Mouse (Mus musculus): ENCODE results near the gene Gm20683. TPM values are rescaled to one million over a fixed set of nuclear protein-coding genes. Genes with fewer than 3 reads are reported as not detected.

The Gm20683 gene
- total RNA-seq, 2 experiments from 2014 or later = 9.3 to 13.1 TPM

DNA sequence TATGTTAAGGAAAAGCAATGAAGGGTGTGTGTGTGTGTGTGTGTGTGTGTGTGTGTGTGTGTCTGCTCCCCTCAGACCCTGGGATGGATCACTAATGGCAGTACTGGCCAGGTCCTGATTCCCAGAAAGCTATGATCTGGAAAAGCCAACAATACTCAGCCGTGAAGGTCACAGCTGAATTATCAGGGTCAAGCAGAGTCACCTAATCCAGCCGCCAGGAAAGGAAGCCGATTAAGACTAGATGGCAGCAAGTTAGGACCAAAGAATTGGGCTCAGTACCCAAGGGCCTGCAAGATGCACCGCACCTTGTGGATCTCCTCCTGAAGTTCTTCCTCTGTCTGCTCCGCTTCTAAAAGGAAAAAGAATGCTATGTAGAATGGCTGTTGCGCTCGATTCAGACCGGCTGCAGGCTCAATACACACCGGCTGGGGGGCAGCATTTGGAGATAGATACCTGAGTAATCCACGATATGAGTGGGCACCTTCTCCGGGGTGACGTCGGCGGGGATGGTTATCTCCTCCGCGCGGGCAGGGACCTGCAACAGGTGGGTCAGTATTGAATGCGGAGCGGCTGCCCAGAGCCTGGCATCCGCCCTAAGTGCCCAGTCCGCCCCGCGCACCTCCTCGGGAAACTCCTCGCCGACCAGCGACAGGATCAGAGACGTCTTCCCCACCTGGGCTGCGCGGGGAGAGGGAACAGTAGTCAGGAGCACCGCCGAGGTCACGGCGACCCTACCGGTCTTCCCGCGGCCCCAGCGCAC, 2.3 kb upstream of the Gm20683 start:
- DNase-seq (ENCODE audit: low spot score in 2 of 2) = no peak

DNA sequence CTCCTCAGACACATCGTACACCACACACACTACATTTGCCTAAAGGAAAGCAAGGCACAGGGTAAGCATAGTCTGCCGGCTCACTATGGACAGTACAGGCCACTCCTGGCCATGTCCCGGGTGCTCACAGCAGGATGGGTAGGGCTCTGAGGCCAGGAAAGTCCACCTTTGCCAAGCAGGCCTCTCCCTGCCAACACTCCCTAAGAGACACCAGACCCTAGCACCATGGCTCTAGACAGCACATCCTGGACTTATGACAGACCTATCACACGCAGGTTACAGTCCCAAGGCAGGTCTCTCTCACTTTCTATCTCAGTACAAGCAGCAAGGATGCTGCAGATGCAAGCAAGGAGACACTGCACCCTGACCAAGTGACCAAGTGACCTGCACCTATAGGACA, 1.6 kb upstream of the Gm20683 start:
- DNase-seq (ENCODE audit: low spot score in 2 of 2) = no peak

DNA sequence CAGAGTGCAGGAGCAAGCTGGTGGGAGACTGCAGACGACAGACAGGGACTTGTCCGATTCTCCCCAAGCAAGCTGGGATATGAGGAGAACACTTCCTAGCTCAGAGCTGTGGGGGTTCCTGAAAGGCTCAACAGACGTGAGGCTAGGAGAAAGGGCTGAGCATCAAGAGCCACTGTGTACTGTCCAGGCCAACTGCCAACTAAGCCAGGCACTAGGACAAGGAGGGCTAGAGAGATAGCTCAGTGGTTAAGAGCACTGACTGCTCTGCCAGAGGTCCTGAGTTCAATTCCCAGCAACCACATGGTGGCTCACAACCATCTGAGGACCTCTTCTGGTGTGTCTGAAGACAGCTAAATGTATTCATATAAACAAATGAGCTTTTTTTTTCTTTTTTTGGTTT, 946 bp upstream of the Gm20683 start:
- DNase-seq (ENCODE audit: low spot score in 2 of 2) = no peak

DNA sequence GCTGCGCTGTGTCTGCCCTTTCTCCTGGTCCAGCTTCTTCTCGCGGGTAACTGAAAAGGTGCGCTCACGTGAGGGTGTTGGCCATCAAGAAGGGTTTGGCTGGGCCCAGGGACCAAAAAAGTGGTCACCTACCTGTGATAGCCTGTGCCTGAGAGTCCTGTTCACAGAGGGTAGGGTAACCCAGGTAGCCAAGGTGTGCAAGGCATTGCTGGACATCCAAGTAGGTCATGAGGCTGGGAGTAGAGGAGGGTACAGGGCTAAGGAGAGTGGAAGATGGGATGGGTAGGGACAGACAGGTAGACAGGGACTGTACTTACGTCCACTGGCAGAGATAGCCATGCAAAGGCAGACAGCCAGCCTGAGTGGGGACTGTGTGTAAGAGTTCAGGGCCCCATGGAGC, 1.0 kb downstream of the Gm20683 start:
- no peak for DNase-seq (ENCODE audit: low spot score in 2 of 2)

DNA sequence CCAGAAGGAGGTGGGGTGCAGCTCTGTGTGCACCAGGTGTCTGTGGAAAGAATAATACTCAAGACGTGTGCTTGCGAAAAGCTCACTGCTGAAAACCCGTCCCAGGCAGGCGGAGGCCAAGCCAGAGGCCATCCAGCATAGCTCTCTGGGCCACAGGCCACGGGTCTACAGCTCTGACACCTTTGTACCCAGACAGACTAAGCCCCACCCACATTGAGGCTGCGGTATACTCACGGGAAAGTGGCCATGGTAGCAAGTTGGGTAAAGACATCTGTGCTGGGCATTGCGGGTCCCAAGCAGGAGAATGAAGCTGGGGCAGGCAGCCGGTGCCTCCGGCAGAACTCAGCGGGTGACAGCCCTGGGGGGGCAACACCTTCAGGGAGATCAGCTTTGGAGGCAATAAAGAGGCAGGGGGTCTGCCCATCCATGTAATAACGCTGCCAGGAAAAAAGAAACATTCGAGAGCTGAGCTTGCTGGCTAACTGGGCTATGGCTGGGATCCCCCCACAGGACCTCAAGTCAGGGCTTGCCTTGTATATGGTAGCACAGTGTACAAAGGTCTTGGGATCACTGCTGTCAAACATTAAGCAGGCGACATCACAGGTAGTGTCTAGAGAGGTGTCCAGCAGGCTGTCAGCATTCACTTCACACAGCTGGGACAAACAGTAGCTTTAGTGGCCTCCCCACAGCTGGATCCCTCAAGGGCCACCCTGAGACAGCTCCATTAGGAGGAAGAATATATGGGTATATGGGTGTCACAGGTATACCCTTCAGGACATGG, 1.9 kb downstream of the Gm20683 start:
- DNase-seq (ENCODE audit: low spot score in 2 of 2) = no peak

DNA sequence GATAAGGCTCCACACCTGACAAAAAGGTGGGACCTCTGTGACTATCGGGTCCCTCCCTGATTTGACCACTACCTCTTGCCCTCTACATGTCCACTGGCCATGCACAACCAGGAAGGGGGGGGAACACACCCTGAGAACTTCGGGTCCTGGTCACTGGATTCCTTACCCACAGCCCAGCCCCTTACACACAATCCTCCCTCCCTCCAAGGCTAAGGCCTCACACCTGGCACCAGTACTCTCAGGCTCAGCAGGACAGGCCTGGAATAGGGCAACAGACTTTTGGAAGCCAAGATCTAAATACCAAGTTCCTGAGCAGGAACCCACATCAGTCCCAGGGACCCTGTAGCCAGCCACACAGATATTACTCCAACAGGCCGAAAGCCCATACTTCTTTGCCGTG, 2.7 kb downstream of the Gm20683 start:
- DNase-seq (ENCODE audit: low spot score in 2 of 2) = no peak

DNA sequence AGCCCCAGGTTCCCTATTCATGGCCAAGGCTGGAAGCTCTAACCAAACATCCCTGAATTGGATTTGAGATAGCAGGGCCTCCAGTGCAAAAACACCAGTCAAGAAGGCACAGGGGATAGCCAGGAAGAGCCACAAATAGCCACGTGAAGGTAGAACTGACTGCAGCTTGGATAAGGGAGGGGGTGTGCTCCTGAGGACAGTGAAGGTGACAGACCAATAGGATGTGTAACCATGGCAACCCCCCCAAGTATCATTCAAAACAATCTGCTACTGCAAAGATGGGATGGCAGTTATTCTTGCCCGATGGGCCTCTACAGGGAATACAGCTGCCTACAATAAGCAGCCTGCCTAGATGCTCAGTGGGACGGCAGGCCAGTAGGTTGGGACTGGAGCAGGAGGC, 4.0 kb downstream of the Gm20683 start:
- no peak for DNase-seq (ENCODE audit: low spot score in 2 of 2)

DNA sequence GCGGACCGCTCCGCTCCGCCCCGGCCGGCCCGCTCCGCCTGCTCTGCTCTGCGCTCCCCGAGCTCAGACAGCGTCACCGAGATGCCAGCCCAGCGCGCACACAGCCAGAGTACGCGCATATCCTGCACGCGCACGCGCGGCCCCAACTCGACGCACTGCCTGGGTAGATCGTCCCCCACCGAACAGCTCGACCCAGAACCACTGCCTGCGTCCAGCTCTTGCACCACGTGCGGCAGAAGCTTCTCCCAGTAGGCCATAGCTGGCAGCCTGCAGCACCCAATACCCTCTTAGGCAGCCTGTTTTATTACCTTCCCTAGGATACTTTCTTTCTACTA, 4.5 kb downstream of the Gm20683 start, which contains the start of gene Rhbdl1:
Gene Rhbdl1 (minus strand): TSS at position 220 of the 335 bp plus-strand sequence.
- peak; percentile 68 to 77 for DNase-seq (ENCODE audit: low spot score in 2 of 2)

DNA sequence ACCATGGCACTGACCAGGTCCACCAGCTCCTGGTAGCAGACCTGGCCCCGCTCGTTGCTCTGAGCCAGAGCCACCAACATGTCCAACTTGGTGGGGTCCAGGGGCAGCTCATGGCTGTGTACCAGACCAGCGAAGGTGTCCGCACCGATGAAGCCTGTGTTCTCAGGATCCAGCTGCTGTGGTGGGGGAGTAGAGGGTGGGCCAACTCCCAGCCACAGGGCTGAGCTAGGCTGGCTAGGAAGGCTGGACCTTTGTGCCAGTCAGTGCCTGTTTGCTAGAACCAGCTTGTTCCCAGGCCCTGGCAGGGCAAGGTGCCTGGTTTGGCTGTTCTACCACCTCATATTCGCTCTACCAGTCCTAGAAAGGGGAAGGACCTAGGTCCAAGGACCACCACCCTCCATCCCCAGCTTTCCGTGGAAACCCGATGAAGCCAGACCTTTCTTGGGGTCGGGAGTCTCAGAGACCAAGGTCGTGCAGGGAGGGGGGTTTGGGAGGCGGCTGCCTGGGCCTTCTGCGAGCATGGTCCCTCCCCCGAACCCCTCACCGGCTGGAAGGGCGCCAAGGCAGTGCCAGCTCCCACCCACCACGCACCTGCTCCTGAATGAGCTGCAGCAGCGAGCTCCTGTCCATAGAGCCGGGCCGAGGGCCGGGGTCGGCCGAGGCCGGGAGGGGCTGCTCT, 5.0 kb downstream of the Gm20683 start:
- no peak for DNase-seq (ENCODE audit: low spot score in 2 of 2)

DNA sequence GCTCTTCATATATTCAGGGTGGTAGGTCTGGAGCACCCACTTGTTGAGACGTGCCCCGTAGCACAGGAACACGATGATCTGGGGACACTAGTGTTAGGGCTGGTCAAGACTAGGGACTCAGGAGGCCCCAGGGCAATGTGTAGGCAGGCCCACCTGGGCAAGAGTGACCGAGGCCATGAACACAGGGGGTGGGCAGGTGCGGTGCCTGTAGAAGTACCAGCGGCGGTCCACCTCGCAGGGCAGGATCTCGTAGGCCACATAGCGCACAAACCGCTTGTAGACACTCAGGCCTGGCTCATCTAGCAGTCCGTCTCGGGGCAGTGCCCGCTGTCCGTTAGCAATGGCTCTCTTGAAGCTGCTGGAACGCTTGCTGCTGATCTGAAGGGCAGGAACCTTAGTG, 5.7 kb downstream of the Gm20683 start:
- DNase-seq (ENCODE audit: low spot score in 2 of 2) = no peak

DNA sequence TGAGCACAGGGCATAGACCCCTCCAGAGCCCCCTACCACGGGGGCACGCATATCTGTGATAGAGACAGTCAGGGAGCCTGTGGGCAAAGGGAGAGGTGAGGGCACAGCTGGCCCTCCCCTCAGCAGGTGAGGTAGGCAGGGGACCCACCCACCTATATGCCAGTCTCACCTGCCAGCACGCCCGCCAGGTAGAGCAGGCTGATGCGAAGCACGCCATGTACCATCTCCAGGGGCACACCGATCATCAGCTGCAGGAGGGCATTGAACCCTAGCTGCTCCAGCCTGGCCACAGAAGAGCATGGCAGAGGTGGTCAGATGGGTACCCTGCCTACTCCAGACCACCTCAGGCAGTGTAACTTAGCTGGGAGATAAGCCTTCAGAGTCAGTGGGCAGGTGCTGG, 6.3 kb downstream of the Gm20683 start:
- DNase-seq (ENCODE audit: low spot score in 2 of 2) = no peak

DNA sequence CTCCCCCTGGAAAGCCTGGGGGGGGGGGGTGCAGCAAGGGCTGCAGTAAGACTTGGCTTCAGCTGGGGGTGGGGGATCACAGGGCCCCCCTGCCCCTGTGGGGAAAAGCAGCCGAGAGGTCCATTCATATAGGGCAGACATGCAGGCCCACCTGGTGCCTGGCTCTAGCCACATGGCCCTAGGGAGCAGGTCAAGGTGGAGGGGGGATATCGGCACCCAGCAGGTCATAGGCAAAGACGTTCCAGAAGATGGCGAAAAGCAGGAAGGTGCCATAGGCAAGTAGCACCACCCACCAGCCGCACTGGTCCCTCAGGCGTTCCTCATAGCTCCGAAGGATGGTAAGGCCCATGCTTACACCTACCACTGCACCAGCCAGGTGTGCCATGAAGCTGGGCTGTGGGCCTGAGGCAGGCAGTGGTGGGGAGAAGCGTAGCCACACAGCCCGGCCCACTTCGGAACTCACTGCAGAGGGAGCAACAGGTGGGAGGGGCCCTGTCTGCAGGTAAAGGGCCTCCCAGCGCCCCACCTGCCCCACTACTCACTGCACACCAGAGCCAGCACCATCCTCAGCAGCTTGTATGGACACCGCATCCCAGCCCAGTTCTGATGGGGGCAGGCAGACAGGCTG, 6.9 kb downstream of the Gm20683 start:
- no peak for DNase-seq (ENCODE audit: low spot score in 2 of 2)

DNA sequence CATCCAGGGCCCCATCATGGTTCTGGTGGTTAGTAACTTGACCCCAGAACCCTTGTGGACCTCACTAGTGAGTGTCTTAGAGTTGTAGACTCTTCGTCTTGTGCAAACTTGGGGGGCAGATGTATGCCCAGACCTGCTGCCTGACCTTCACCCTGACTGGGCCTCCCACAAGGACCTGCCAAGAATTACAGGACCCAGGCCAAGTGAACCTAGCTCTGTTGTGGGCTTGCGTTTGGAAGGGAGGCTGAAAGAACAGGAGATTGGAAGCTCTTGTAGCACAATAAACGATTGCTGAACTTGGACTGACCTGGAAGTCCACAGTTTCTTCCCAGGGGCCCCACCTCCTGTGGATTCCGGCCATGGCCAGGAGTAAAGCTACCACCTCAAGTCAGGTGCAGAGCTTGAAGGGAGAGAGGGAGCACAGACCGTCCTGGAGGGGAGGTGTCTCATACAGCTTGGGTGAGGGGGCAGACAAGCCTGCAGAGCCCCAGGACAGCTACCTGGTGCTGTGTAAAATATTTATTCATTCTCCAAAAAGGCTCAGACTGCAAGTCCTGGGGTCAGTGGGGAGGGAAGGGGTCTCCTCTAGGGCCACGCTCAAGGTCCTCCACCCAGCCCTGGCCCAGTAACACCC, 7.5 kb downstream of the Gm20683 start:
- DNase-seq (ENCODE audit: low spot score in 2 of 2) = no peak

DNA sequence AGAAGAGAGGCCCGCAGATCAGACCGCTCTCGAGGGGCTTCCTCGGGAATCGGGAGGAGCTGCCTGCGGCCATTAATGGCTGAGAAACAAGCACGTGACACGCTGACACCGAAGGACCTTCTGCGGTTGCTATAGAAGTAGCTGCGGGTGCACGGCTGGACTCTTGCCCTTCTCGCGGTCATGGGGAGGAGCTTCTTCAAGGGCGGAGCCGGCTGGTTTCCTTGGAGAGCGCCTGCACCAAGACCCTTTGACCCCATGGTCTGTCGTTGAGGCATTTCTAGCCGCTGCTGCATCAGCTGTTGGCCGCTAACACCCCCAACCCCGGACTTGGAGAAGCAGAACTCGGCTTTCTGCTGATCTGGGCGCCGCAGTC, 8.3 kb downstream of the Gm20683 start, which contains the start of gene Stub1:
Gene Stub1 (minus strand): TSS at position 114 of the 373 bp plus-strand sequence.
- DNase-seq (ENCODE audit: low spot score in 2 of 2) = peak; percentile 85 to 88

DNA sequence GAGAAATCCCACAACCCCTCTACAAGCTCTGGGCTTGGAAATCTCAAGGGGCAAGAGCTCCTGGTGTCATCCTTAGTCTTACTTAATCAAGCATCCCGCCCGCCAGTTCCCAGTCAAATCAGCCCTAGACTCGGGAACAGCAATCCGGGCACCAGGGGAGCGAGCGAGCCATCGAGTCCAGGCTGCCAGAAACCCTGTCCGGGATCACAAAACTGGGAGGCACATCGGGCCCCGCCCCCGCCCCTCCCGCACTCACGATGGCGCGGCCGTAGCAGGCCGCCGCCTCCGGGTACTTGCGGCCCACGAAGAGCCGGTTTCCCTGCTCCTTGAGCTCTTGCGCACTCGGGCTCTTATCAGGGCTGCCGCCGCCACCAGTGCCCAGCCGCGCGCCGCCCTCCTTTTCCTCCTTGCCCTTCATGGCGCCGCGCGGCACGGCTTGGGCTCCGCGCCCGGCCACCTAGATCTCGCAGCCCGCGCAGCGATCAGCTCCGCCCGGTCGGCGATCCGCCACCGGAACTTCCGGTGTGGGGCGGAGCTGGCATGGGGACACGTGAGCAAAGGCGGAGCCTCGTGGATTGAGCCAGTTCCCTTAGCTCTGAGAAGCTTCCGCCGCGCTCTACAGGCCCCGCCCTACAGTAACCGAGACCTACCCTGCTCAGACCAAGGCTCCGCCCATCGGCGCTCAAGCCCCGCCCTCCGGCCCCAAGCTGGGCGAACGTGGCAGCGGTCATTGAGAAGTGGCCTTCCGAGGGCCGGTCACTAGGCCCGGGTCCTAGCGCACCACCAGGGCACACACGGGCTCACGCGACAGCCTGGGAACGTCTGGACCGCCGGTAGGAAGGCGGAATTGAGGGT, 8.9 kb downstream of the Gm20683 start:
- peak; percentile 99 for DNase-seq (ENCODE audit: low spot score in 2 of 2)

DNA sequence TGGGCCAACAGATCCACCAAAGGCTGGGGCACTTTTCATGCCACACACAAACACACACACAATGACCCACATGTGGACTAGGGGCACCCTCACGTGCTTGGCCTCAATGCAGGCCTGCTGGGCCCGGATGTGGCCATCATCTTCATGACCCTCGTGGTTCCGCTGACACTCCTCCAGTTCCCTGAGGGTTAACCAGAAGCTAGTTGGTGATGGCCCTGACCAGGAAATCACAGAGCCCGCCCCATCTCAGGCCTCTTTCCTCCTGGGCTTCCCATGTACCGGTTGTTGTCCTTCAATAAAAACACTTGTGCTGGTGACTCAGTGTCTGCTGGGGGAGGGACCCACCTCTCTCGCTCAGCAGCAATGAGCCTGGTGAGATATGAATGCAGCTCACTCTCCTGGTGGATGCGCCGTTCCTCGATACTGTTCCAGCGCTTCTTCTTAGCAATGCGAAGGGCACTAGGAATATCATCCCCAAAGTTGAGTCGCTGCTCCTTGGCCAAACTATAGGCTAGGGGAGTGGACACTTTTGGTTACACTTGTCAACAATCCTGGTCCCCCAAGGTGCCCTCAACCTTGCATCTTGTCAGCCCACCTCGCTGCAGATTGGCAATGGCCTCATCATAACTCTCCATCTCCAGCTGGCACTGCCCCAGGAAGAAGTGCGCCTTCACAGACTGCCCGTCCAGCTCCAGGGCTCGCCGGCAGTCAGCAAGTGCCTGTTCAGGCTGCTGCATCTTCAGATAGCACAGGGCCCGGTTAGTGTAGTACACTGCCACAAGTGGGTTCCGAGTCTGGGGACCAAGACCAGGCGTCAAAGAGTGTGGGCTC, 9.9 kb downstream of the Gm20683 start:
- no peak for DNase-seq (ENCODE audit: low spot score in 2 of 2)

DNA sequence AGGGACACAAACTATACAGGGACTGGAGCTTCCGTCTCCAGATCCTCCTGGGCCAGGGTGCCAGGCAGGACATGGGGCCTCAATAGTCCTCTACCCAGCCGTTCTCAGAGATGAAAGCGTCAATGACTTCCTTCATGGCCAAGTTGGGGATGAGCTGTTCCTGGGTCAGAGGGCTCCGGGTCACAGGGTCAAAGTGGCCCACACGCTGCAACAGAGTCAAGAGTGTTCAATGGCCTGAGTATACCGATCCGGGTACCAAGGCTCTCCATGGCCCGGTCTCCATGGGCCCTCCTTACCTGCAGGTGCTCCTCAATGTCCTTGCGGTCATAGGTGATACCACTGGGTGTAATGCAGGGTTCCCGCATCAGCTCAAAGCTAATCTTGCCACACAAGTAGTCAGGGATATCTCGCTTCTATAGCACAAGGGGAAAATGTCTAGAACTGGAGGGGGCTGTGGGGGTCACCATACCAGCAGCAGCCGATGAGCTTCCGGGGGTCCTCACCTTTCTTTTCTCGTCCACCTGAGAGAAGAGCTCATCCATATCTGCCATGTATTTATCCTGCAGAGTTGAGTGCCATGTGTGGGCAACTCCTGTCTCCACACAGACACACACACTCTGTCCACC, 10.6 kb downstream of the Gm20683 start:
- no peak for DNase-seq (ENCODE audit: low spot score in 2 of 2)

DNA sequence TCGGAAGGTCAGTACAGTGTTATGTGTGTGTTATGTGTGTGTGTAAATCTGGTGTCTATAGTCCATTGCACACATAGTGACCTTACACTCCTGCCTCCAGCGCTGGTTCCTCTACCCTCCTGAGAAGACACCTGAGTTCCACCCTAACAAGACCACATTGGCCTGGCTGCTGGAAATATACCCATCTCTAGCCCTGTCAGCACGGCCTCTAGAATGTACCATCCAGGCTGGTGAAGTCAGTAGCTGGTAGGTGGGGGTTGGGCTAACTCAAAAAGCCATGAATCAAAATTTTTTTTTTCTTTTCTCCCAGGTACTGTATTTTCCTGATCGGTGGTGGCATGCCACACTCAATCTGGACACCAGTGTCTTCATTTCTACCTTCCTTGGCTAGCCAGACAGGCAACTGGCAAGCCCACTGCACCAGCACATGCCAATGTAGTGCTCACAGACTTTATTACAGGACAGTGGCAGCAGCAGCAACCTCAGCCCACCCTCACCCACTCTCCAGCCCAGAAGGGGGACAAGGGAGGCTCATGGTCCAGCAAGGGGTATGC, 11.3 kb downstream of the Gm20683 start:
- no peak for DNase-seq (ENCODE audit: low spot score in 2 of 2)
